ENCODE assay signal across 11 mouse cellular contexts in the genomic region with DNA sequence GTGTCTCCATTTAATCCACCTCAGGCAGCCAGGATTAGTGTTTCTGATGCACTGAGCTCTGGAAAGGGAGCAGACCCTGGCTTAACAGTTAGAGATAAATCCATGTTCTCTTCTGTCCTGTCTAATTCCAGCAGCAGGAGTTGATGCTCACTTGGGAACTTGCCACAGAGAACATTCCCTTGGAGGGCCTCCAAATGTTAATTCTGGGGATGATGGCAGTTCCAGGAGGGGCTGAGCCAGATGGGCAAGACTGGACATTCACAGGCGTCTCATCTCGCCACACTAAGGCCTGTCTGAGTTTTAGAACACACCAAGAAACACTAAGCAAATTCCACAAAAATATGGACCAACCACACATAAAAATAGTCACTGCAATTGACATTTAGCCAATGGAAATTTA.
DNase-seq lines count a peak whose midpoint lies in the region; ATAC-seq and TF ChIP-seq lines count a peak whose summit lies in the region.
"Had no signal": no experiment of that assay in that cellular context is flagged by ENCODE, and none has a peak within 500 bp of the region (broad histone marks: within the 10 kb centered on the region; RNA-seq: fewer than 3 reads in every experiment).

No protein-coding gene starts in this region.

- 57% methylated on average over 2 of the region's 2 CpGs for WGBS in lung, embryonic 14.5 days
- WGBS in lung, adult 2 months: 64% methylated on average over 2 of the region's 2 CpGs
- 85% methylated on average over 2 of the region's 2 CpGs for WGBS in midbrain, embryonic 11.5 days

- H3K27ac ChIP-seq in lung, embryonic 14.5 days (ENCODE audit: low read depth): no peak overlapping the region; the same call in 1 of the 2 replicates
- no peak overlapping the region for H3K27ac ChIP-seq in midbrain, embryonic 11.5 days (ENCODE audit: low read depth, low read length)
- H3K27ac ChIP-seq: left cerebral cortex, adult 2 months had no signal

- no peaks in the 10 kb centered on the region for H3K4me1 ChIP-seq in lung, embryonic 14.5 days (ENCODE audit: insufficient read depth)
- H3K4me1 ChIP-seq in lung, adult 2 months (ENCODE audit: control insufficient read depth, insufficient read depth, low read length): no peaks in the 10 kb centered on the region
- H3K4me1 ChIP-seq in midbrain, embryonic 11.5 days (ENCODE audit: control insufficient read depth, insufficient read depth, low read length): no peaks in the 10 kb centered on the region

- no peak for TF ChIP-seq CTCF in lung, embryonic 14.5 days (IDR thresholded peaks at IDR 0.05; ENCODE audit: low read depth)
- no peak for TF ChIP-seq CTCF in lung, adult 2 months (IDR thresholded peaks at IDR 0.05; ENCODE audit: insufficient read depth, low read length)

- H3K27me3 ChIP-seq in lung, embryonic 14.5 days (ENCODE audit: insufficient read depth, low read length): no peaks in the 10 kb centered on the region
- H3K27me3 ChIP-seq in midbrain, embryonic 11.5 days (ENCODE audit: control insufficient read depth, insufficient read depth, low read length): no peaks in the 10 kb centered on the region

- no peak for TF ChIP-seq POLR2A in lung, adult 2 months (IDR thresholded peaks at IDR 0.05; ENCODE audit: borderline replicate concordance, extremely low read depth, low read depth, low read length)

- H3K36me3 ChIP-seq in lung, embryonic 14.5 days (ENCODE audit: insufficient read depth): no peaks in the 10 kb centered on the region
- no peaks in the 10 kb centered on the region for H3K36me3 ChIP-seq in midbrain, embryonic 11.5 days (ENCODE audit: control insufficient read depth, insufficient read depth, low read length)

- peak; percentile 90 for DNase-seq in cerebellum, postnatal 10 days
- DNase-seq in cerebellum, adult 11 months: no peak
- DNase-seq in lung, embryonic 14.5 days: peak; percentile 86
- DNase-seq in lung, adult 2 months: no peak
- peak; percentile 56 for DNase-seq in gastrocnemius, postnatal 25 days
- peak; percentile 16 for DNase-seq in lung, postnatal 25 days (ENCODE audit: low spot score)
- no peak for DNase-seq in midbrain, embryonic 11.5 days (ENCODE audit: low spot score, missing footprints)
- no peak for DNase-seq in layer of hippocampus, adult 11-12 months (ENCODE audit: low spot score)
- DNase-seq: kidney, adult 2 months; liver, postnatal 0 days had no signal

- H3K9me3 ChIP-seq in lung, embryonic 14.5 days (ENCODE audit: low read depth, low read length): peaks cover 3% of the 10 kb centered on the region; the same call in 1 of the 2 replicates
- H3K9me3 ChIP-seq in midbrain, embryonic 11.5 days (ENCODE audit: control insufficient read depth, low read length): no peaks in the 10 kb centered on the region

- ATAC-seq in lung, embryonic 14.5 days (ENCODE audit: insufficient read depth): peak; percentile 62; the same call in 1 of the 2 replicates
- no peak for ATAC-seq in midbrain, embryonic 11.5 days (ENCODE audit: low FRiP score)
- ATAC-seq: liver, postnatal 0 days had no signal

- no peak overlapping the region for H3K4me2 ChIP-seq in lung, embryonic 14.5 days
- no peak overlapping the region for H3K4me2 ChIP-seq in midbrain, embryonic 11.5 days

- no peak overlapping the region for H3K9ac ChIP-seq in lung, embryonic 14.5 days
- no peak overlapping the region for H3K9ac ChIP-seq in midbrain, embryonic 11.5 days (ENCODE audit: low read length)
- H3K9ac ChIP-seq: liver, postnatal 0 days had no signal

- no peak overlapping the region for H3K4me3 ChIP-seq in lung, embryonic 14.5 days (ENCODE audit: low read depth, low read length)
- no peak overlapping the region for H3K4me3 ChIP-seq in lung, adult 2 months (replicated peaks; ENCODE audit: extremely low read depth, low read depth, low read length)
- H3K4me3 ChIP-seq in midbrain, embryonic 11.5 days (ENCODE audit: low read depth, low read length): no peak overlapping the region
- H3K4me3 ChIP-seq: left cerebral cortex, adult 2 months had no signal

Comparison
In these comparisons a context has a peak if more than half of its experiments do, and no peak if none do; other contexts are left out.
1. DNase-seq: peak in cerebellum, postnatal 10 days (2 of 2), lung, embryonic 14.5 days (single experiment), gastrocnemius, postnatal 25 days (single experiment) and lung, postnatal 25 days (single experiment); none in cerebellum, adult 11 months (single experiment), lung, adult 2 months (single experiment), midbrain, embryonic 11.5 days (single experiment) and layer of hippocampus, adult 11-12 months (single experiment).